Mouse (Mus musculus) testis, adult 10 weeks (tissue): ENCODE measurements around the gene Mansc4. TPM values are rescaled to one million over a fixed set of nuclear protein-coding genes. Genes with fewer than 3 reads are reported as not detected.

Experiments used
- polyA plus RNA-seq: library from polyadenylated mRNA; stranded (reverse); fragments of 350-450 nt; fragmentation: Illumina TruSeq; extraction: RNeasy Lipid Tissue Mini Kit (QIAGEN cat#74804); gene quantifications from one replicate; pipeline ENCODE4 v1.2.3, GENCODE M21; 2014; ENCODE audit warnings: low read depth, low replicate concordance

Mansc4 gene
- polyA plus RNA-seq: 0.32 TPM

GRCm38 (mm10) chr6:147086594-147087225, at the start of gene Mansc4:
Gene Mansc4, minus strand, starts transcription at chr6:147087032.

DNA sequence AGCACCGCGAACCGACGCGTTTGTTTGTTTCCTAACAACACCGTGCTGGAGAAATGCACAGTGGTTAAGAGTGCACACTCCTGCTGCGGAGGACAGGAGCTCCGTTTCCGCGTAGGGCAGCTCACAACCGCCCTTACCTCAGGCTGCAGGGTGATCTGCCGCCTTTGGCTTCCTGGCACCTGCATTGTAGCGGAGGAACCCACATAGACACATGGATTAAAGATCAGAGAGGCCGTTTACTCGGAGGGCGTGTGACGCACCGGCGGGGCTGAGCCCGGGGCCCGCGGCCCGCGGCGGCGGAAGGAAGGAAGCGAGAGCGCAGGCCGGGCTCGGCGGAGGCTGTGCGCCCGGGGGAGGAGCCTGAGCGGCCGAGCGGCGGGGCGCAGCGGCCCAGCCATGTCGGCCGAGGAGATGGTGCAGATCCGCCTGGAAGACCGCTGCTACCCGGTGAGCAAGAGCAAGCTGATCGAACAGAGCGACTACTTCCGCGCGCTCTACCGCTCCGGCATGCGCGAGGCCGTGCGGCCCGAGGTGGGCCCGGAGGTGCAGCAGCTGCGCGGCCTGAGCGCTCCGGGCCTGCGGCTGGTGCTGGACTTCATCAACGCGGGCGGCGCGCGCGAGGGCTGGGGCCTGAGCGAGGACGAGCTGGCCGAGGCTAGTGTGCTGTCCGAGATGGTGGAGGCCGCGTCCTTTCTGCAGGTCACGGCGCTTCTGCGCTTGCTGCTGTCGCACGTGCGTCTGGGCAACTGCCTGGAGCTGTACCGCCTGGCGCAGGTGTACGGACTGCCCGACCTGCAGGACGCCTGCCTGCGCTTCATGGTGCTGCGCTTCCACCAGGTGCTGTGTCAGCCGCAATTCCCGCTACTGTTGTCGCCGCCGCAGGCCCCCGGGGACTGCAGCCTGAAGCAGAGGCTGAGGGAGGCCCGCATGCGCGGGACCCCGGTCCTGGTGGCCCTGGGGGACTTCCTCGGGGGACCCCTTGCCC, 4.6 kb upstream of the Mansc4 start, which contains the start of gene Klhl42:
Klhl42 (plus strand) TSS at position 244 of the 985 bp plus-strand sequence.

DNA sequence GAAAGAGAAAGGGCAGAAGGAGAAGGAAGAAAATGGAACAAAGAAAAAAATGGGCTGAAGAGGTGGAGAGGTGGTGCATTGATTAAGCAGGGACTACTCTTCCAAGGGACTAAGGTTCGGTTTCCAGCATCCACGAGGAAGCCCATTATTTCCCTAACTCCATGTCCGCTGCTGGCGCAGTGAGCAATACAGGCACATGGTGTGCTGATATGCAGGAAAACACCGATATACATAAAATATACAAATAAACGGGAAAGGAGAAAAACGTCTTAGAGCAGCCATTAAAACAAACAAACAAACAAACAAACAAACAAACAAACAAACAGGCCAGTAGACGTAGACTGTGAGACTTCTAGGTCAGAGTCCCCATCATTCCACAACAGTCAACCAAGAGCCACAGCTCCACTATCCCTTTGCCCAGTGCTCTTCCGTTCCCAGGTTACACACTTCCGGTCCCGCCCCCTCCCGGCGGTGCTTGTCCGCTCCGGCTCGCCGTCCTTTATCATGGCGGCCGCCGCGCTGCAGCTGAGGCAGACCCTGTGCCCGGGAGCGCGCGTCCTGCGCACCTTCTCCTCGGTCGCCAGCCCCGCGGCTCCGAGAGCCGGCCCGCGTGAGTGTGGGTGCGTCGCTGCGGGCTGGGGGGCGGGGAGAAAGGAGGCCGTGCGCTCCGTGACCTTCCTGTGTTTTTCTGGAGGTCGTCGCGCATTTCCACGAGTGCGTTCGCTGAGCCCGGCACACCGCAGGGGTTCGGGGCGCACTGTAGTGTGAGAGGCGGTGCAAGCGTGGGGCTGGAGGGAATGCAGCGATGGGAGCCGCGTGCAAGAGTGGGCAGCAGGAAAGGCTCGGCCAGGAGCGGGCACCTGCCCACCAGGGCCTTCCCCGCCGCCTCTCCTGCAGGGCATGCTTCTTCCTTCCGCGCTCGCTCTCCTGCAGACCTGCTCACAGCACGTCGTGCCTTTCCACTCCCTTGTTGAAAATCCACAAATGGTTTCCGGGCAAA, 44.2 kb downstream of the Mansc4 start, which contains the start of gene Mrps35:
Mrps35 (plus strand) TSS at position 474 of the 1,000 bp plus-strand sequence.

DNA sequence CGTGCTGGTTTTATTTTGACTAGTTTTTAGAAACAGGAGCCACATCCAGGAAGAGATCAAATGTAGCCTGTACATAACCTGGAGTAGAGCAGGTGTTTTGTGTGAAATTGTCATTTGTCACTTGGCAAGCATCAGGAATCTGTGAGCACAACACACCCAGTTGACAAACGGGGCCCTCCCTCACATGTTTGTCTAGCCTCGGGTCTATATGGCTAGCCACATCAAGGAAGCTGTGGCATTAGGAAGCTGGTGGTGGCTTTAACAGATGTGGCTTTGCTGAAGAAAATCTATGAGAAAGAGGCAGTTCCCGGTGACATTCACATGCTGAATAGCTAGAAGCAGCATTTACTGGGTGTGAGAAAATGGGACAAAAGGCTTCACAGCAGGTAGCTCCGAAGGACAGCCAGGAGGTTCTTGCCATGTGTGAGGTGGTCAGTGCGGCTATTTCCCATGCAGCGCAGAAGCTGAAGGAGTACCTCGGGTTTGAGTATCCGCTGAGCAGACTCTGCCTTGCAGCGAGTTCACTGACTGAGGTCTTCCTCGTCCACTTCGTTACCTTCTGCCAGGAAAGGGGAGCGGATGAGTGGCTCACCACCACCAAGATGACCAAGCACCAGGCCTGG, 54.4 kb downstream of the Mansc4 start, which contains the start of gene Rep15:
Rep15 (plus strand) TSS at position 282 of the 623 bp plus-strand sequence.

Other genes with a start within 250 kb of the Mansc4 start
- 135 TPM for gene Smco2, start 236.9 kb downstream of the Mansc4 start, polyA plus RNA-seq
- gene Ppfibp1, start 198.5 kb downstream of the Mansc4 start, polyA plus RNA-seq: 33.3 TPM
- 343 TPM for gene 1700034J05Rik, start 132.6 kb downstream of the Mansc4 start, polyA plus RNA-seq
- 0.24 TPM for gene Rep15, start 54.4 kb downstream of the Mansc4 start, polyA plus RNA-seq
- gene Mrps35, start 44.3 kb downstream of the Mansc4 start, polyA plus RNA-seq: 8.0 TPM
- gene Klhl42, start 4.3 kb upstream of the Mansc4 start, polyA plus RNA-seq: 2.5 TPM
- gene Pthlh, start 177.2 kb upstream of the Mansc4 start, polyA plus RNA-seq: not detected